Comparison of ENCODE assay signal across 8 mouse cellular contexts in the genomic region with DNA sequence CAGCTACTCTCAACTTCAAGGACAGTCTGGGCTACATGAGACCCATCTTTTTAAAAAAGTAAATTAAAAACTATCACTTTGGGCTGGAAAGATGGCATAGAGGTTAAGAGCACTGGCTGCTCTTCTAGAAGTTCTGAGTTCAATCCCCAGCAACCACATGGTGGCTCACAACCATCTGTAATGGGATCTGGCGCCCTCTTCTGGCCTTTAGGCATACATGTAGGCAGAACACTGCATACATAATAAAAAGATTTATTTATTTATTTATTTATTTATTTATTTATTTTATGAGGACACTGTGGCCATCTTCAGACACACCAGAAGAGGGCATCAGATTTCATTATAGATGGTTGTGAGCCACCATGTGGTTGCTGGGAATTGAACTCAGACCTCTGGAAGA. TPM values are rescaled to one million over a fixed set of nuclear protein-coding genes. Genes with fewer than 3 reads are reported as not detected.
A peak's percentile ranks its signal among the peaks of the same experiment; 100 is the strongest.
DNase-seq lines count a peak whose midpoint lies in the region; ATAC-seq and TF ChIP-seq lines count a peak whose summit lies in the region.
"Not testable (repeated sequence)": the region's sequence is repeated elsewhere in the genome, so short reads cannot be mapped to it uniquely, and the experiment has no call there.

No protein-coding gene starts in this region.

- not testable (repeated sequence) for H3K9ac ChIP-seq in kidney, postnatal 0 days (ENCODE audit: low read depth, low read length); lung, embryonic 14.5 days

- not testable (repeated sequence) for H3K4me2 ChIP-seq in kidney, postnatal 0 days (ENCODE audit: low read length); lung, embryonic 14.5 days

- peak; percentile 55 to 63 for DNase-seq in B cell, adult 2 months
- DNase-seq in MN1 (ENCODE audit: low spot score), result peak; percentile 8
- DNase-seq in brain, adult 2 months (ENCODE audit: low read depth, low spot score), result peak; percentile 16
- not testable (repeated sequence) for DNase-seq in gastrocnemius, adult 2 months
- peak; percentile 15 for DNase-seq in kidney, postnatal 0 days (ENCODE audit: low spot score)
- peak; percentile 20 for DNase-seq in lung, embryonic 14.5 days
- DNase-seq in natural killer cell, adult 2 months (ENCODE audit: low spot score in 2 of 2), result peak; percentile 28 to 35
- peak; percentile 19 for DNase-seq in thymus, postnatal 25 days

- H3K4me1 ChIP-seq in kidney, postnatal 0 days (replicated peaks; ENCODE audit: insufficient read depth, low read length); lung, embryonic 14.5 days (ENCODE audit: insufficient read depth): not testable (repeated sequence)

- intact Hi-C loops in gastrocnemius, adult 2 months (cut with DNase I), result not testable (repeated sequence)

- H3K9me3 ChIP-seq in kidney, postnatal 0 days (replicated peaks; ENCODE audit: low read length); lung, embryonic 14.5 days (ENCODE audit: low read depth, low read length): not testable (repeated sequence)

- H3K27ac ChIP-seq in gastrocnemius, adult 2 months; kidney, postnatal 0 days; lung, embryonic 14.5 days (ENCODE audit: low read depth): not testable (repeated sequence)

- H3K27me3 ChIP-seq in kidney, postnatal 0 days (ENCODE audit: insufficient read depth, low read length); lung, embryonic 14.5 days (ENCODE audit: insufficient read depth, low read length): not testable (repeated sequence)

- peak; percentile 55 for TF ChIP-seq CTCF in gastrocnemius, adult 2 months (IDR thresholded peaks at IDR 0.05)
- TF ChIP-seq CTCF in kidney, postnatal 0 days (IDR thresholded peaks at IDR 0.05; ENCODE audit: low read depth), result peak; percentile 56
- TF ChIP-seq CTCF in lung, embryonic 14.5 days (IDR thresholded peaks at IDR 0.05; ENCODE audit: low read depth), result peak; percentile 18; the same call in 1 of the 2 replicates

- H3K36me3 ChIP-seq in kidney, postnatal 0 days (ENCODE audit: insufficient read depth, low read length); lung, embryonic 14.5 days (ENCODE audit: insufficient read depth): not testable (repeated sequence)

- ATAC-seq in kidney, postnatal 0 days (replicated peaks; ENCODE audit: low FRiP score, low read depth); lung, embryonic 14.5 days (ENCODE audit: insufficient read depth): not testable (repeated sequence)

- WGBS in kidney, postnatal 0 days, result 38% methylated on average over 1 of the region's 1 CpGs
- WGBS in lung, embryonic 14.5 days, result 33% methylated on average over 1 of the region's 1 CpGs

- not testable (repeated sequence) for H3K4me3 ChIP-seq in gastrocnemius, adult 2 months; kidney, postnatal 0 days (replicated peaks; ENCODE audit: low read depth, low read length); lung, embryonic 14.5 days (ENCODE audit: low read depth, low read length)

RNA-seq across cellular contexts. Expression of a gene that starts 3.8 kb away (rescaled TPM):
- total RNA-seq in gastrocnemius, adult 2 months (2021), result 1 to 10 TPM; 2.7 to 2.9 TPM
- polyA plus RNA-seq in kidney, postnatal 0 days (2015; fragmentation: Nextera tagmentation; extraction: Ambion mirVana), result 1.4 and 1.6 TPM in 2 replicates
- 2.8 and 2.9 TPM in 2 replicates for polyA plus RNA-seq in lung, embryonic 14.5 days (2014; fragmentation: Nextera tagmentation; extraction: Ambion mirVana)

RNA-seq across cellular contexts. Expression of a gene that starts 25.0 kb away (rescaled TPM):
- total RNA-seq in gastrocnemius, adult 2 months (2021), result 10 to 100 TPM; 12.0 TPM
- polyA plus RNA-seq in kidney, postnatal 0 days (2015; fragmentation: Nextera tagmentation; extraction: Ambion mirVana), result 22.5 and 26.4 TPM in 2 replicates
- 37.9 and 39.2 TPM in 2 replicates for polyA plus RNA-seq in lung, embryonic 14.5 days (2014; fragmentation: Nextera tagmentation; extraction: Ambion mirVana)

RNA-seq across cellular contexts. Expression of a gene that starts 25.2 kb away (rescaled TPM):
- 10 to 100 TPM; 37.7 to 40.0 TPM for total RNA-seq in gastrocnemius, adult 2 months (2021)
- 157 and 163 TPM in 2 replicates for polyA plus RNA-seq in kidney, postnatal 0 days (2015; fragmentation: Nextera tagmentation; extraction: Ambion mirVana)
- polyA plus RNA-seq in lung, embryonic 14.5 days (2014; fragmentation: Nextera tagmentation; extraction: Ambion mirVana), result 134 and 140 TPM in 2 replicates
